Mouse (Mus musculus): Measurements from ENCODE around the gene Mrps18a.

- no peak for TF ChIP-seq CTCF (IDR thresholded peaks at IDR 0.05; ENCODE audit: low read depth, low read length)
- TF ChIP-seq POLR2AphosphoS5 (IDR thresholded peaks at IDR 0.05; ENCODE audit: insufficient replicate concordance, low read depth, low read length): no peak
These were observed 31.7 kb upstream of the Mrps18a start for GRCm38 (mm10) chr17:46079037-46079436.

All from G1E (cell line).